Mouse (Mus musculus): ENCODE data around the gene Gm10570.

DNA sequence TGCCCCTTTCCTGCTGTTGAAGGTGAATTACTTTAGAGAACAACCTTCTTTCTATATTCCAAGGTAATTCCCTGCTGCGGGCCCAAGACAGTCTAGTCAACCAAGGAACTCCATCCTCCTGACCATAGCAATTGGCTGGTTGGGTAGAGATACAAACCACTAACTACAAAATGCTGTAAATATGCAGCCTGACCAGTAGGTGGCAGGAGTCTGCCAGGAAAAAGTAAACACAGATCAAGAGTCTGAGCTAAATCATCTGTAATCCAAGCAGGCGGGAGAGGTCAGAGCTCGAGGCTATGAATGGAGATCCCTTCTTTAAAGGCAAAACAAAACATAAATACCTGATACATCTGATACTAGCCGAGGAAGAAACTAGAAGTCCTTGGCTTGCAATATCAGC, 33.2 kb upstream of the Gm10570 start:
- TF ChIP-seq GATA1 (IDR thresholded peaks at IDR 0.05; ENCODE audit: borderline replicate concordance, low read length) (no peak), FLI1 (IDR thresholded peaks at IDR 0.05; ENCODE audit: low read length) (no peak)

Data from megakaryocyte, embryonic 14.5 days (primary cell).